Mouse (Mus musculus): ENCODE measurements around the gene Hoxb7.

DNA sequence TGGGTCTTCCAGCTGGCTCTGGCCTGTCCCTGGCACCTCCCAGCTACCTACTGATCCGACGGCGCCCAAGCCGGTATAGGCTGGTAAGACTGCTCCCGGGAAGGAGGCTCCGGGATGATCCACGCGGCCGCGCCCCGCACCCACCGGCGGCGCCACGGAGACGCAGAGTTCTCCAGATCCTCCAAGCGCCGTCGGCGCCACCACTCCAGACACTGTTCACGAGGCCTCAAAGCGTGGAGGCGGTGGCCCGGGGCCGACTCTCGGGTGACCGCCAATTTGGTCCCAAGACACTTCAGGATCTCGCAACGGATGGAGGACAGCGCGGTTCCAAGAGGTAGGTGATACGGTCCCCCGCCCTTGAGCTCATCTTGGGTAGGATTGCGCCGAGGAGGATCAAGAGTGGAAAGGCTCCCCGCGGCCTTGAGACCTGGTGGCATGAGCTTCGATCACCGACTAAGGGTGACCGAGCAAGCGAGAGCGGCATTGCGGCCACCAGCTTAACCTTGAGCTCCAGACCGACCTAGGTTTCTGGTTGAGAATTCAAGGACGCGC lies 34.9 kb upstream of the Hoxb7 start:
- no peak for TF ChIP-seq CTCF (IDR thresholded peaks at IDR 0.05; ENCODE audit: low read depth, low read length)
- no peak for TF ChIP-seq POLR2A (IDR thresholded peaks at IDR 0.05; ENCODE audit: borderline replicate concordance, low read depth, low read length)

Data from bone marrow macrophage, adult 2 months (primary cell).